Mouse (Mus musculus) forebrain, embryonic 10.5 days (tissue): ENCODE measurements around the gene Wdr5. TPM values are rescaled to one million over a fixed set of nuclear protein-coding genes. Genes with fewer than 3 reads are reported as not detected.
"Not testable (repeated sequence)": the region's sequence is repeated elsewhere in the genome, so short reads cannot be mapped to it uniquely, and the experiment has no call there.

ENCODE experiments used
- DNase-seq: peaks from one replicate; pipeline ENCODE4 v3.0.0-alpha.2; 2017; ENCODE audit warnings: low spot score; ENCODE audit errors: extremely low spot score
- H3K27ac ChIP-seq: fragments of 300-500 bp; sonication (generic); 2 replicates; pipeline ENCODE4 v1.5.1; 2016; ENCODE audit warnings: mild to moderate bottlenecking
- H3K27me3 ChIP-seq: fragments of 300-500 bp; sonication (generic); 2 replicates; pipeline ENCODE4 v1.6.1; 2016; ENCODE audit warnings: mild to moderate bottlenecking; ENCODE audit not compliant: poor library complexity, severe bottlenecking
- H3K36me3 ChIP-seq: fragments of 300-500 bp; sonication (generic); replicated peaks from 2 replicates; pipeline ENCODE4 v1.6.1; 2016; ENCODE audit warnings: mild to moderate bottlenecking, moderate library complexity
- H3K4me1 ChIP-seq: fragments of 300-500 bp; sonication (generic); 2 replicates; pipeline ENCODE4 v1.6.1; 2016
- H3K4me3 ChIP-seq: fragments of 300-500 bp; sonication (generic); 2 replicates; pipeline ENCODE4 v1.5.1; 2016; ENCODE audit warnings: mild to moderate bottlenecking, moderate library complexity
- H3K9me3 ChIP-seq: fragments of 300-500 bp; sonication (generic); 2 replicates; pipeline ENCODE4 v1.6.1; 2016; ENCODE audit warnings: mild to moderate bottlenecking, moderate library complexity
- WGBS: fragments of 180-500 bp; shearing (Covaris S2); methylation state at CpG from one replicate; pipeline ENCODE4 v1.1.7; 2016; 5-methylcytosine and 5-hydroxymethylcytosine counted together
- polyA plus RNA-seq: library from polyadenylated mRNA; unstranded; fragments of >200 nt; fragmentation: Nextera tagmentation; extraction: Ambion mirVana; gene quantifications from 2 replicates; pipeline ENCODE4 v1.2.1, GENCODE M21; 2016

Gene Wdr5
- polyA plus RNA-seq, 1 experiment from 2014 or later = 89.0 TPM

DNA sequence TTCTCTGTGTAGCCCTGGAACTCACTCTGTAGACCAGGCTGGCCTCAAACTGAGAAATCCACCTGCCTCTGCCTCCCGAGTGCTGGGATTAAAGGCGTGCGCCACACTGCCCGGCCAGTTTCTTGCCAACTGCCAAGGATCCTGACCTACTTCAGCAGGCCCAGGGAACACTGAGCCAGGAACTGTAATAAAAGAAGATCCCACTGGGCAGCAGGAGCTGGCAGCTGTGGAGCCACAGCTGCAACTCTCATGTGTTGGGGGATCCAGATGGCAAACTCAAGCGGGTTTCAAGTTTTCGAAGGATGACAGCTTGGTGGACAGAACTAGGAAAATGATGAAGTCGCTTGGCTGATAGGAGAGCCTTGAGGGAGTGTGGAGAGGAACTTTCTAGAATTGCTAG lies 4.3 kb upstream of the Wdr5 start:
- Histone ChIP-seq H3K27ac (no peak overlapping the region), H3K9me3 (peaks cover 6% of the 10 kb centered on the region; the same call in 1 of the 2 replicates), H3K36me3 (no peaks in the 10 kb centered on the region), H3K4me3 (no peak overlapping the region), H3K4me1 (peaks cover 15% of the 10 kb centered on the region), H3K27me3 (no peaks in the 10 kb centered on the region)
- WGBS = 96% methylated on average over 7 of the region's 7 CpGs
- DNase-seq = no peak

DNA sequence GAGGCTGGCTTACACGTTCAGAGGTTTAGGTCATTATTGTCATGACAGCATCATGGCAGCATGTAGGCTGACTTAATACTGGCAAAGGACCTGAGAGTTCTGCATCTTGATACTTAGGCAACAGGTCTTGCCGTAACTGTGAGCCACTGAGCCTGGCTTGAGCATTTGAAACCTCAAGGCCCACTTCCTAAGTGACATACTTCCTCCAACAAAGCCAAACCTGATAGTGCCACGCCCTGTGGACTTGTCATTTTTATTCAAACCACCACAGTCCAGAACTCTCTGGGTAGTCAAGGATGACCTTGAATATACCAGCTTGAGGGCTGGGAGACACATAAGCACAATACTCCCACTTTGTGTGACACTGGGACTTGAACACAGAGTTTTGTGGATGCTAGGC lies 2.0 kb upstream of the Wdr5 start:
- Histone ChIP-seq H3K36me3 (0 out of 2 replicates have a peak, but pooled peaks cover 3% of the 10 kb centered on the region), H3K9me3 (peaks cover 6% of the 10 kb centered on the region; the same call in 1 of the 2 replicates), H3K27me3 (no peaks in the 10 kb centered on the region), H3K4me3 (no peak overlapping the region), H3K4me1 (peaks cover 32% of the 10 kb centered on the region), H3K27ac (no peak overlapping the region)
- DNase-seq = no peak
- WGBS = 91% methylated on average over 3 of the region's 3 CpGs

DNA sequence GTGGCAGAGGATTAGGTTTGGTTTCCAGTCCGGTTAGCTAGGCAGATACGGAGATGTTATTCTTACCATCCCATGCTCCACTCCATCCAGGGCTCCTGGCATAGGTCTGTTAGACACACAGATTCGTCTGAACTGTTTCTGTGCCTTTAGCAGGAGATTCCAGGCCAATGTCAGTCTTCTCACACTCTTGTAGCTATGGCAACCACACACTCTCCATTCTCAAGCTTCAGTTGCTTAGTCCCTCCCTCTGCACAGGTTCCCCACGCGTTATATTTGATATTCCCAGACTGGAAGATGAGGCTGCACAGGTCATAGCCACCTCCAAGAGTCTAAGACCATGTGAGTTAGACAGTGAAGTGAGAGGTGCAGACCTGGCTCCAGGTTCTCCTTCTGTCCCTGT lies 1.1 kb upstream of the Wdr5 start:
- peak overlapping the region; percentile 97 for H3K4me3 ChIP-seq
- 85% methylated on average over 5 of the region's 5 CpGs for WGBS
- H3K36me3 ChIP-seq = peaks cover 13% of the 10 kb centered on the region
- H3K4me1 ChIP-seq = peaks cover 32% of the 10 kb centered on the region
- no peak for DNase-seq
- peaks cover 6% of the 10 kb centered on the region; the same call in 1 of the 2 replicates for H3K9me3 ChIP-seq
- peak overlapping the region; percentile 92 for H3K27ac ChIP-seq
- no peaks in the 10 kb centered on the region for H3K27me3 ChIP-seq

DNA sequence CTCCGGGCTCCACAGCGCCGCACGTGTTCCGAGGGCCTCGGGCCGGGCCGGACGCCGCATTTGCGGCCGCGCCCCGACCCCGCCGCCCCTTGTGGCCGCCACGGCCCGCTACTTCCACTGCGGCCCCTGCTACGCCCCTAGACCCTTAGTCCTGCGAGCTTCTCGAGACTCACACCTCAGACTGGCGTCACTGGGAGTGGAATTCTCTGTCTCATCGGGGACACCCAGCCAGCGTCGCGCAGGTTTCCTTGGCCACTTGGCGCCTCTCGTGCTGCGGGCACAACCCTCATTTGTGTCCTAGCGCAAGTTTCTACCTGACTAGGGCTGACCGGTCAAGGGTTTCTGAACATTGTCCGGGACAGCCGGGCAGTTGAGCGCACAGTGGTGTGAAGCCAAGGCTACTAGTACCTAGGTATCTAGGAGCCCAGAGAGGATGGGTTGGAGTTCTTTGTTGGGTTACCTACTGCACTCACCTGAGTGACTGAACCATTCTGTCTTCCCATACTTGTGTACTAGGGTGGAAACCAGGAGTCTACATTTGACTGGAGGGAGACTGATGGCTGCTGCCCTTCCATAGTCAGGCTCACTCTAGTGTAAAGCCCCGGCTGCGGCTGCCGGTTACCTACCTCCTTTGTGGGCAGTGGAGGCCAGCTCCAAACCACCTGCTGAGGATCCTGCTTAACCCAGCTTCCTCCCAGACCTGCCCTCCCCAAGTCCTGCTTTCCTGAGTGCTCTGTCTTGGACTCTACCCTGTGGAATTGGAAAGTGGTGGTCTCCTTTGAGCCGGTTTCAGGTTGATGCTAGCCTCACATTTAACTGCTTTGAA lies 597 bp downstream of the Wdr5 start:
- under 1% methylated on average over 40 of the region's 40 CpGs for WGBS
- peaks cover 32% of the 10 kb centered on the region for H3K4me1 ChIP-seq
- peaks cover 6% of the 10 kb centered on the region; the same call in 1 of the 2 replicates for H3K9me3 ChIP-seq
- H3K27me3 ChIP-seq = no peaks in the 10 kb centered on the region
- DNase-seq = no peak
- H3K27ac ChIP-seq = peak overlapping the region; percentile 92
- H3K4me3 ChIP-seq = peak overlapping the region; percentile 97
- peaks cover 30% of the 10 kb centered on the region for H3K36me3 ChIP-seq

DNA sequence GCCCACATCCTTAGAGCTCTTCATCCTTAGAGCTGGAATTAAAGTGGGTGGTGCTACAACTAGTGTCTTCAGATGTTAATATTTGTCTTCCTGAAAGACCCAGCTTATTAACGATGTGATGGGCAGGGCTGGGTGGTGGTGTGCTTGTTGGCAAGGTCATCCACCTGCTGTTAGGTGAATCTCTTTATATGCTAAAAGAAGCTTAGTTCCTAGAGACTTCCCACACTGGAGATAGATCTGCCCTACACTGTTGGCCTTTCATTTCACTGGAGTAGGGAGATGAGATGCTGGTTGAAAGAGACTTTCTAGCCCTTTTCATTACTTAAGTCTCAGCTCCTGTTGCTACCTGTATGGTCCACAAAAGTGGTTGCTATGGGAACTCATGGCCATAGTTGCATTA lies 1.3 kb downstream of the Wdr5 start:
- Histone ChIP-seq H3K4me3 (peak overlapping the region; percentile 97), H3K36me3 (peaks cover 37% of the 10 kb centered on the region), H3K9me3 (peaks cover 6% of the 10 kb centered on the region; the same call in 1 of the 2 replicates), H3K27me3 (no peaks in the 10 kb centered on the region), H3K27ac (no peak overlapping the region), H3K4me1 (peaks cover 32% of the 10 kb centered on the region)
- no peak for DNase-seq
- WGBS = 18% methylated on average over 1 of the region's 1 CpGs

DNA sequence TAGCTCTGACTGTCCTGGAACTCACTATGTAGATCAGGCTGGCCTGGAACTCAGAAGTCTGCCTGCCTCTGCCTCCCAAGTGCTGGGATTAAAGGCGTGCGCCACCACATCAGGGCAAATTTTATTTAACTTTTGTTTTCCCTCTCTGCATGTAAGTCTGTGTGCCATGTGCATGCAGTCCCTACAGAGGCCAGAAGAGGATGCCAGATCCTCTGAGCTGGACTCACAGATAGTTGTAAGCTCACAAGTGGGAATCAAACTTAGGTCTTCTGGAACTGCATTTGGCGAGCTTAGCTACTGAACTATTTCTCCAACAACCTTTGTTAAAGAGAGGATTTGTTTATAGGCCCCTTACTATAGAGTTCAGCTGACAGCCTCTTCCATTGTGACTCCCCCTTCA lies 3.3 kb downstream of the Wdr5 start:
- H3K4me1 ChIP-seq = peaks cover 32% of the 10 kb centered on the region
- no peak for DNase-seq
- H3K27me3 ChIP-seq = no peaks in the 10 kb centered on the region
- no peak overlapping the region for H3K4me3 ChIP-seq
- H3K9me3 ChIP-seq = no peaks in the 10 kb centered on the region
- 91% methylated on average over 3 of the region's 3 CpGs for WGBS
- no peak overlapping the region for H3K27ac ChIP-seq
- H3K36me3 ChIP-seq = peaks cover 56% of the 10 kb centered on the region

DNA sequence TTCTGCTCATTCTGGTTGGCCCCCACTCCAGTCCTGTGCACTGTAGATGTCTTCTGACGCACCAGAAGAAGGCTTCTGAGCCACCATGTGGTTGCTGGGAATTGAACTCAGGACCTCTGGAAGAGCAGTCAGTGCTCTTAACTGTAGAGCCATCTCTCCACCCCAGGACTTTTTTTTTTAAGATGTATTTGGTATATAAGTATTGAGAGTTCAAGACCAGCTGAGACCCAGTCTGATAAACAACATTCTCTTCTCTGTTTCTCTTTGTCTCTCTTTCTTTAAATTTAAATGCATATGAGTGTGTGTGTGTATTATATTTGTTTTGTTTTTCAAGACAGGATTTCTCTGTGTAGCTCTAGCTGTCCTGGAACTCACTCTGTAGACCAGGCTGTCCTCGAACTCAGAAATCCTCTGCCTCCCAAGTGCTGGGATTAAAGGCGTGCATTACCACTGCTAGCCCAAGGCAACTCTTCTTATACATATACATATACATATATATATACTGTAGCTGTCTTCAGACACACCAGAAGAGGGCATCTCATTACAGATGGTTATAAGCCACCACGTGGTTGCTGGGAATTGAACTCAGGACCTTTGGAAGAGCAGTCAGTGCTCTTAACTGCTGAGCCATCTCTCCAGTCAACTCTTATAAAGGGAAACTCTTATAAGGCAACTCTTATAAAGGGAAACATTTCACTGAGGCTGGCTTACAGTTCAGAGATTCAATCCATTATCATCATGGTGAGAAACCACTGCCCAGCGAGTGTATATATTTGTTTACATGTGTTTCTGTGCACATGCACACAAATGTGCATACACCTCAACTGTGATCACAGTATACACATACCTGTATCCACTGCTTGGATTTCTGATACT lies 23.7 kb downstream of the Wdr5 start:
- 69% methylated on average over 5 of the region's 5 CpGs for WGBS
- H3K27ac ChIP-seq = 0 out of 2 replicates have a peak overlapping the region, but pooled peaks have one; percentile 93
- H3K9me3 ChIP-seq = not testable (repeated sequence)

DNA sequence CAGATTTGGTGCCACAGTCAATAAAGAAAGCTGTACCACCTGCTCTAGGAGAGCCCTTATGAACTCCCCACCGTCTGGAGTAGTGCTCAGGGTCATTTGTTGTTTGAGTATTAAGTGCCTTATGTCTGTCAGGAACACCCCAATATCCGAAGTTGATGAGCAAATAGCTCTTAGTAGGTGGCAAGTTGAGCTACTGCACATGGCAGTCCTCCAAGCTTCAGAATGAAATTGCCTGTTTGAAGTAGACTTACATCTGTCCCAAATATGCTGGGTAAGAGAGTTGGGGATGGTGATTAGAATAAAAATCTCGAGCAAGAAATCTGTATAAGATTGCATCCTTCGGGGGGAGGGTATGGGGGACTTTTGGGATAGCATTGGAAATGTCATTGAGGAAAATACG lies 24.4 kb downstream of the Wdr5 start:
- no peak for DNase-seq
- Histone ChIP-seq H3K4me1 (peaks cover 23% of the 10 kb centered on the region), H3K36me3 (peaks cover 32% of the 10 kb centered on the region), H3K9me3 (no peaks in the 10 kb centered on the region), H3K27me3 (no peaks in the 10 kb centered on the region), H3K27ac (peak overlapping the region; percentile 93; the same call in 1 of the 2 replicates), H3K4me3 (peak overlapping the region; percentile 48; the same call in 1 of the 2 replicates)
- 27% methylated on average over 5 of the region's 5 CpGs for WGBS

More for the DNA sequence above, 23.7 kb downstream of the Wdr5 start:
- not testable (repeated sequence) for H3K27me3 ChIP-seq, DNase-seq
- peak overlapping the region; percentile 48; the same call in 1 of the 2 replicates for H3K4me3 ChIP-seq
- peaks cover 23% of the 10 kb centered on the region for H3K4me1 ChIP-seq
- peaks cover 37% of the 10 kb centered on the region for H3K36me3 ChIP-seq

DNA sequence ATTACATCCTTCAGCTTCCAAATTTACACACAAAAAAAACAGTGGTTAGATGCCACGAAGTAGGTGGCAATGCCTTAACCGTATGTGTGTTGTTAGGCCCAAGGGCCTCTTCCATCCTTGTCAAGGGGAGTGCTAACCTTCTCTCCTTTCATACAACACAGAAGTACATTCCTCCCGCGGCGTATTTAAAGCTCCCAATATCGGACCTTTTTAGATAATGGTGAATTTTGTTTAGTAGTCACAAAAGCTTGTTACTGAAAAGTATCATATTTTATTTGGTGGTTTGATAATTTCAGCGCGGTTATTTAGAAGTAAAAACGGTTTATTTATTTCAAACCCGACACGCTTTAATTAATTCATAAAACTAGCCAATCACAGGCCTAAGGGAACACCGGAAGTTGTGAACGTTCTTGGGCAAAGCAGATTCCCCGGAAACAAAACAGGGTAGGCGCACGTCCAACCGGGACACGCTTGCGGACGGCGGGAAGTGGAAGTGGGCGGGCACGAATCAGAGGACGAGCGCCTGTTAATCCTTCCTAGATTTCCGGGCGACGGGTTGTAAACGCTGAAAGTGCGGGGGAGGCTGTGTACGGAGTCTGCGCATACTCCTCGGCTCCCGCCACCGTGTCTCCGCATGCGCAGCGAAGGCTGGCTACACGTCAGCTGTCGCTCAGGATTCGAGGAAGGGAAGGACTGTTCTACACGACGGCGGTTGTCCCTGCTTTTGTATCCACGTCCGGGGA lies 25.0 kb downstream of the Wdr5 start:
- Histone ChIP-seq H3K27me3 (no peaks in the 10 kb centered on the region), H3K36me3 (peaks cover 27% of the 10 kb centered on the region), H3K9me3 (no peaks in the 10 kb centered on the region), H3K4me1 (peaks cover 23% of the 10 kb centered on the region), H3K4me3 (peak overlapping the region; percentile 48), H3K27ac (peak overlapping the region; percentile 93)
- DNase-seq = peak; percentile 97
- WGBS = under 1% methylated on average over 46 of the region's 46 CpGs

DNA sequence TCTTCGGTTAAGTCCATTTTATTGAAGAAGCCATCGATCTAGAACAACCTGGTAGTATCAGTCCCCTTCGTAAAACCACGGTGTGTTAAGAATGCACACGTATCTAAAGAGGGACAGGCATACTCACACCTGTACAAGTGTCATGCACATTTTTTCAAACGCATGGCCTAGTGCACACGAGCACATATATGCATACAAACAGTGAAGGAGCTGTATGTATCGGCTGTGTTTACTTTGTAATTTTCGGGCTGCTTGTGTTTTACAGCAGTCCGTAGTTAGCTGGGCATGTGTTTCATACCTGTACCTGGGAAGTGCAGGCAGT lies 25.5 kb downstream of the Wdr5 start:
- DNase-seq = no peak
- Histone ChIP-seq H3K4me3 (peak overlapping the region; percentile 48), H3K9me3 (no peaks in the 10 kb centered on the region), H3K27ac (peak overlapping the region; percentile 93), H3K36me3 (peaks cover 22% of the 10 kb centered on the region), H3K27me3 (no peaks in the 10 kb centered on the region), H3K4me1 (peaks cover 23% of the 10 kb centered on the region)
- WGBS = 34% methylated on average over 10 of the region's 10 CpGs

DNA sequence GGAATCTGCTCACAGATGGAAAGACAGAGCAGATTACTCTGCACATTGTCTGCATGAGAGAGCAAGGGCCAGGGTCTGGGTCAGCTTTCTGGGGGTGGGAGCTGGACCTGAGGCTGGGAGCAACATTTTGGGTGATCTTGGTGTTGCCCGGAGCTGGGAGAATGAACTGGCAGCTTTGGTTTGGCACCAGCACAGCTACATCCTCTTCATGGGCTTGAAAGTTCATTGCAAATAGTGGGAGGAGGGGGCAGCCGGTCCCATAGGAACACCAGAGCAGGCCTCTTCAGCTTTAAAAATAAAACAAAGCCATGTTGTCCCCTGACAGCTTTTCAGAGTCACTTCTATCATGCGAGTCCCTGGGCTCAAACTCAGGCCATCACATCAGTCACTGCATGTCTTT lies 26.3 kb downstream of the Wdr5 start:
- H3K27me3 ChIP-seq = no peaks in the 10 kb centered on the region
- peaks cover 23% of the 10 kb centered on the region for H3K4me1 ChIP-seq
- no peaks in the 10 kb centered on the region; the same call in 1 of the 2 replicates for H3K9me3 ChIP-seq
- H3K4me3 ChIP-seq = peak overlapping the region; percentile 48
- peaks cover 17% of the 10 kb centered on the region for H3K36me3 ChIP-seq
- peak overlapping the region; percentile 93 for H3K27ac ChIP-seq
- WGBS = 95% methylated on average over 3 of the region's 3 CpGs
- no peak for DNase-seq

DNA sequence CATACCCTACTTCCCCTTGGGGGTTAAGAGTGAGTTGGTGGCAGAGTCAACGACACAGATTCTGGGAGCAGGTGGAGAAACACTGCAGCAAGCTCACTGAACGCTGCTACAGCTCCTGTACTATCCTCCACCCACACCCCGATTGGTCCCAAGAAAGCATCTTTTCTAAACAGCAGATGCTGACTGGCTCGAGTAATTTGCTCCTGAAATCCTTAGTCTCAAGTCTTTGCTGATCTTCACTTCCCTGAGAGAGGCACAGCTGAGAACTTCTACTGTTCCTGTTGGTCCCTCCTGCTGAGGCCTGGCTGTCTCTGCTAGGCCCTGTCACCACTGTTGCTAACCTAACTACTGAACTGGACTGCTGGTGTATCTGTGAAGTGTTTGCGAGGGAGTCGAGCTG lies 29.7 kb downstream of the Wdr5 start:
- H3K27me3 ChIP-seq = no peaks in the 10 kb centered on the region
- peaks cover 15% of the 10 kb centered on the region for H3K4me1 ChIP-seq
- H3K9me3 ChIP-seq = peaks cover 9% of the 10 kb centered on the region
- DNase-seq = no peak
- WGBS = 91% methylated on average over 6 of the region's 6 CpGs
- no peak overlapping the region for H3K27ac ChIP-seq
- H3K4me3 ChIP-seq = no peak overlapping the region
- H3K36me3 ChIP-seq = peaks cover 12% of the 10 kb centered on the region
